Mouse (Mus musculus) kidney, adult 9 months (tissue): Measurements from ENCODE around the gene Peak1.

Source experiments
- DNase-seq: peaks from one replicate; pipeline ENCODE4 v3.0.0; 2022

Gene Peak1

GRCm38 (mm10) chr9:56180118-56180781 is 237.6 kb downstream of the Peak1 start:
- DNase-seq = no peak

DNA sequence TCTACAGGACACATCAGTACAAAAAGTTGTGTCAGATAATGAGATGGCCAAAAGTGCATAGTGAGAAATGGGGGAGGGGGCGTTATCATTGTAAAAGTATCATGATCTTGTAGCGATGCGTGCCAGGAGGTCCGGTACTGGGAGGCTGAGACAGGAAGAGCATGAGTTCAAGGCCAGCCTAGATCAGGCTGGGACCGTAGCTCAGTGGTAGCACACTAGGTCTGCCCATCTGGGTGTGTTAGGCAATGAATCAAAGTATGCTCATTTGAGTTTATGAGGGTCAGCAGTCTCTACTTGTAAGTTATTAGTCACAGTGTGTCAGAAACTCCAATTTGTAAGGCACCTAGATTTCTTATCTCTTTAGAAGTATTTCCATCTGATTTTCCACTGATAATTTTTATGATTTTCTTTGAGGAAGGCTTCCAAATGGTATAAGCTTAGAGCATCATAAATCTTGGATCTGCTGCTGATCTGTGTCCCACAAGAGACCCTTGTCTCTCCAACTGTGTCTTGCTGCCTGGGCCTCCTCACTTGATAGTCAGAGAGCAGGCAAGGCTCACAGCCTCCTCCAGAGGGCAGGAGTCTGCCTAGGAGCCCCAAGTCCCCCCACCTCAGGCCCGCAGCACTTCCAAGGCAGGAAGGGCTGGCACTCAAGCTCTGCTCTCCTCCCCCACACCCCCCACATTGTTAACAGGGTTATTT is 238.3 kb downstream of the Peak1 start:
- no peak for DNase-seq

DNA sequence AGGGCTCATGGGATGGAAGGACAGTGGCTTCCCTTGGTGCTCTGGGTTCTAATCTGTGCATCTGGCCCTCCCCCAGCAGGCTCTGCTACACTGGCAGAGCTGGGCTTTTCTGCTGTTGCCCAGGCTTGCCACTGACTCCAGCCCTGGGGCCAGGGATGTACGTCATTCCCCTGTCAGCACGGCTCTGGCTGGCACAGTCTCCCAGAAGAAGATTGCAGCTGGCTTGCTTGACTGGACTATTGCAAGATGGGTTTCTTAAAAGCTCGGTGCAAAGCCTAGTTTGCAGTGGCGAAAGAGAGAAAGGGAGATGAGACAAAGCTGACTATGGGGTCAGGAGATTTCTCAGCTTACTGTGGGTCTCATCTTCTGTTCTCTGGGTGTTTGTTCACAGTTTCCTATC is 240.5 kb downstream of the Peak1 start:
- DNase-seq = no peak

DNA sequence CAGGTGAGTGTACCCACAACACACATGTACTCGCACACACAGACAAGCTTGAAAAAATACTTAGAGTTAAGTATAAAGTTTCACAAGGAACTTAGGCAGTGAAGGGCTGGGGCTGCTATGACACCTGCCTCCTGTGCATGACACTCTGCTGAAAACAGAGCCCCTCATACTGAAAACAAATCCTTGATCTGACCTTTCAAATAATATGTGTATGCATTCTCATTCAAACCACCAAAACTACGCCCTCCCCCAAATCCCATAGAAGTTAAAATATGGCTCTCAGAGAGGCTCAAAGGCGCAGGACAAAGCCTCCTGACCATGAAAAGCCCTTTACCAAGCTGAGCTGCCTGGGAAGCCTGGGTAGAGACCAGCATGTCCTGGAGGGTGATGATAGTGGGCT is 242.6 kb downstream of the Peak1 start:
- DNase-seq = no peak

DNA sequence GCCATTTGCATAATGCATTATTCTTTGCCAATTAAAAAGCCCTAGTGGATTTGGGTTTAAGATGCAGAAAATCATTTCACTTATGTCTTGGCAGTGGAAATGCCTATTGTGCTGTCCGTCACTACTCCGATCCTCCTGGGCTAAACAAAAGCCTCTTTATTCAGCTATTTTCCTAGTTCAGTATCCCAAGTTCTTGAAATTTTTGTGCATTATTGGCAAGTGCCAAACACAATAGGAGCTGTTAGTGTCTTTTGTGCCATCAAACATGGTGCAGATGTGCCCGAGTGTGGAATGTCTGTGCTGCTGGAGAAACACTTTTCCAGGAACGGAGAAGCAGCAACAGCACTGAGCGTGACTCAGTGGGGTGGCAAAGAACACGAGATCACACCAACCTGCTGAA is 250.2 kb downstream of the Peak1 start:
- no peak for DNase-seq

- no peak for DNase-seq
These were observed 251.7 kb downstream of the Peak1 start for GRCm38 (mm10) chr9:56166161-56166560.

DNA sequence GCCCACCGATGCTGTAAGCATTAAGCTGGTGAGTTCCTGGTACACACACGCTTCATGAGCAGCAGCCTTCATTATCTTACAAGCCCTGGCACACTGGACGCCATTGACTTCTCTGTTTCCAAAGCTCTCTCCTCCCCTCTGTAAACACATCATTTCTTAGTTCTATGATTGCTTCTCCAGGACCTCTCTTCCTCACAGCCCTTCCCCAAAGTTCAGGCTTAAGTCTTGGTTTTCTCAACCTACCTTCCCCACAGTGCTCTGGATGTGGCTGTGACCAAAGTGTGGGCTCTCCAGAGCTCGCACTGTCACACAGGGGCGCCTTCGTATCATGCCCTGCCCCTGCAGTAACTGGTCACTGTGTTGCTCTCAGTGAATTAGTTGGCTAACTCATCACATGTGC is 252.5 kb downstream of the Peak1 start, which contains the start of gene Tspan3:
TSS of gene Tspan3 (minus strand) at position 101 of the 400 bp plus-strand sequence.
- DNase-seq = no peak

DNA sequence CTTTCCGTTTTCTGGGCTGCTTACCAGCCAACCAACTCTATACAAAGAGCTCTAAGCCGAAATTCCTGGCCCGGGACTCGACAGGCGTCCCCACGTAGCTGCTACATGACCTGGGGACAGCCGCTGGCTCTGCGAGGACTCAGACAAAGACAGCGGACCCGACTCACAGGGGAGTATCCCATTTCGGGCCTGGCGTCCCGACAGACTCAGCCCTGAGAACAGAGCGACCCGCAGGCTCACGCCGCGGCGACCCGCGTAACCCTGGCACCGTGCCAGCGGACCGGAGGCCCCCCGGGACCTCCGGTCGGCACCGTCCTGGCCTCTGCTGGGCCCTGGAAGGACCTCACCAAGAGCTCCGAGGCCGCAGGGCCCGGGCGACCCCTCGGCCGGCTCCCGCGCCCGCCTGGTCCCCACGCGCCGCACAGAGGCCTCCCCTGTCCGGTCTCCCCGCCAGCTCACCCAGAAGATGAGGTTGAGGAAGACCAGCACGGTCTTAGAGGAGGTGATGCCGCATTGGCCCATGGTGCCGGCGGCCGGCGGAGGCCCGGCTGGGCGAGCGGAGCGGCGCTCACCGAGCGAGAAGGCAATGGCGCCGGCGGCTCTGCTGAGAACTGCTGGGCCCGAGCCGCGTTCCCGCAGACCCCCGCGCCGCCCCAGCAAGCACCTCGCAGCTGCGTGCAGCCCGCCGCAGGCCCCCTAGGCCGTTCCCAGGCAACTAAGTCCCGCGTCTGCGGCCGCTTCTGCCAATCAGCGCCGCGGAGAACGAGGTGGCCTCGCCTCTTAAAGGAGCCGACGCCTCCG is 257.3 kb downstream of the Peak1 start:
- peak; percentile 87 for DNase-seq

GRCm38 (mm10) chr9:56159456-56159855 is 258.4 kb downstream of the Peak1 start:
- DNase-seq = no peak

GRCm38 (mm10) chr9:56158077-56158476 is 259.8 kb downstream of the Peak1 start:
- DNase-seq = peak; percentile 34

- peak; percentile 41 for DNase-seq
These were observed 263.3 kb downstream of the Peak1 start for GRCm38 (mm10) chr9:56154572-56154971.

GRCm38 (mm10) chr9:56152482-56153007 is 265.3 kb downstream of the Peak1 start:
- DNase-seq = no peak

DNA sequence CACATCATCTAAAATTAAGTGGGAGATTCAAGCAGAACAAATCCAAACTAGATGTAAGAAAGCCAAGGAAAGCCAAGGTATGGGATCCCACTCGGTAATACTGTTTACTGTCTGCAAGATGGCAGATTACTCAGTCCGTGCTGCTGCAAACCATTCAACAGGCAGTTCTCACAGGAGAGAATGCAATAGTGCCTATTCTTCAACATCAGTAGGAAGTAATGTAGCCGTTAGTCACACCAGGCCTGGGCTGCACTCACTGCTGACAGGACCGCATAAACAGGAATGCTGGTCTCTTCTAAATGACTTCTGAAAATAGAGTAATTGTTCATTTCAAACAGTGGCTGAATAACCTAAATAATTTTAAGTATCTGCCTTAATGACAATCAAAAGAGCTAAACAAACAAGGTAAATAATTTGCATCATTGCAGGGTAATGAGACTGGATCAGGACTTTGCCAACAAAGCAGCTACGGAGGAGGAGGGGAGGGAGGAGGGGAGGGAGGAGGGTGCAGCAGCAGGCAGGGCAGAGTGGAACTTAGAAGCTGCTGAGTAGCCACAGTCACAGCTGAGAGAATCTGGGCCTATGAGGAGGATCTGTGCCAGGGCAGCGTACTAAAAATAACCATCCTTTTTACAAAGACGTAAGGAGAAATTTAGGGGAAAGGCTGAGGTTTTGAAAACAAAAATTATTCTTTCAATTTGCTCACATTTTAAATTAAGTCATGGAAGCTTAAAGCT is 266.0 kb downstream of the Peak1 start:
- peak; percentile 80 for DNase-seq
